Mouse (Mus musculus): ENCODE results near the gene Sdk2. TPM values are rescaled to one million over a fixed set of nuclear protein-coding genes. Genes with fewer than 3 reads are reported as not detected.

Sdk2 gene
- polyA plus RNA-seq, 1 experiment: 8.6 TPM

GRCm38 (mm10) chr11:113800026-113800425 lies 266.8 kb downstream of the Sdk2 start:
- DNase-seq (ENCODE audit: extremely low spot score in 1 of 2, low spot score in 1 of 2): no peak

DNA sequence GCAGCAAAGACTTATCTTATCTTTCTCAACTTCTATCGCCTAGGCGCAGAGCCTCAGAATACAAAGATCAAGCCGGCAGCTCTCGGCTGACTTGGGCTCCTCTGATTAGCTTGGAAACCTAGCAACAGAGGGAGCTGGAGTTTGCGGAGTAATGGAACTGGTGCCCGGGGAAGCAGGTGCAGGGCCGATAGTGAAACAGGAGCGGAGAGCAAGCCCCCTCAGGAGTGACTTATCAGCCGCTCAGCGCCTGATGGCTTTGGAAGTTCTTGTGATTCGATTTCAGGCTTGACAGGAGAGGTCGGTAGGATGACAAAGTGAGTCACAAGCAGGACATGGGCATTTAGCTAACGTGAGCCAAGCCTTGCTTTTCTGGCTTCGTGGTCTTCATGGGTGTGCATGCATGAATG lies 267.8 kb downstream of the Sdk2 start:
- DNase-seq (ENCODE audit: extremely low spot score in 1 of 2, low spot score in 1 of 2): no peak

DNA sequence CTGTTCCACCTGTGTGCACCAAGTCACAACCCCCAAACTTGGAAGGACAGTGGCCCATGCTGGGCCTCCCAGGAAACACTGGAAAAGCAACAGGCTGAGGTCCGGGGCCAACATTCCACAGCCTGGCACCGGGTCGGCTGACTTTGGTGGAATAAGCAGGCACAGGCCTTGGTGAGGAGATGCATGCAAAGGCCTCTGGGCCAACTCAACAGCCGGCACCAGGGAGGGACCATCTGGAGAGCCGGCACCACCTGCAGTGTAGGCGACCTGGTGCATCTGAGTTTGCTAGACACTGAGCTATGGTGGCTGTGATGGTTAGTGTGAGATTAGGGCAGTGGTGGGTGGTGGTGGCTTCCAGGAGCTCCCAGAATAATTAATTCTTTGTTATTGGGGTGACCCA lies 268.8 kb downstream of the Sdk2 start:
- DNase-seq (ENCODE audit: extremely low spot score in 1 of 2, low spot score in 1 of 2): peak in 1 of 2 experiments; percentile 62

DNA sequence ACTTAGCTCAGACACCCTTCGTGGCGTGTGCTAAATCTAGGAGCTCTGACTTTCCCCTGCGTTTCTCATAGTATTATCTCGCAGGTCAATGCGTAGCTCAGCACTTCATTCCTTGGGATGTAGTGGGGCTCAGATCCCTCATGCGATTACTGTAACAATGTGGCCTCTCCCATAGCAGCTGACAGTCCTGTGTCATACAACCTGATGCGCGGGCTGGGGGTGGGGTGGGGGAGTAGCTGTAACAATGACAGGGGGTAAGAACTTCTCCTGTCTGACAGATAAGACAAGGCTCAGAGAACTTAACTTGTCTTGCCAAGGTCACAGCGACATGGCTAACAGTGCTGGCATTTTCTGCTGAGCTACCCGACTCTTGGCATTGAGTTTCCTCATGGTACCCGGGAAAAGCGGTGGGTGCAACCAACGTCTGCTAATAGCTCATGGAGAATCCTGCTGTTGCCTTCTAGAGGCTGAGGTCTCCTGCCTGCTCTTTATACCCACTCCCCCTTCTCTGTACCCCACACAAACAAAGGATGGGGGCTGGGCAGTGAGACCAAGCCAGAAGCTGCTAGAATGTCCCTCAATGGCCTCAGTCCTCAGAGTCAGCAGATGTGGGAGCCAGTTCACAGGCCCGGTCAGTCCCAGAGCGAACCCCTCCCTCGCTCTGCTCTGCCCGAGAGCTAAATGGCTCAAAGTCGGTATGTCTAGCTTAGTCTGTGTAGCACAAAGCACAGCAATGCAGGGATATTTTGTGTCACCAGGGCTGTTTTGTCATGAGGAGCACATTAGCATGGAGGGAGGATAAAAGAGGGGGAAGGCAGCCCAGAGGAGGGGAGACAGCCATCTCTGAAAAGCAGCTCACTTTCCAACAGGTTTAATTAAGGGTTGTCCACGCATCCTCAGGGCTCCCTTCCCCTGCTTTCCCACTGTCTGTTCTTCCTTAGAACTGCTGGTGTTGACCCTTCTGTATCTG lies 269.5 kb downstream of the Sdk2 start:
- no peak for DNase-seq (ENCODE audit: extremely low spot score in 1 of 2, low spot score in 1 of 2)

DNA sequence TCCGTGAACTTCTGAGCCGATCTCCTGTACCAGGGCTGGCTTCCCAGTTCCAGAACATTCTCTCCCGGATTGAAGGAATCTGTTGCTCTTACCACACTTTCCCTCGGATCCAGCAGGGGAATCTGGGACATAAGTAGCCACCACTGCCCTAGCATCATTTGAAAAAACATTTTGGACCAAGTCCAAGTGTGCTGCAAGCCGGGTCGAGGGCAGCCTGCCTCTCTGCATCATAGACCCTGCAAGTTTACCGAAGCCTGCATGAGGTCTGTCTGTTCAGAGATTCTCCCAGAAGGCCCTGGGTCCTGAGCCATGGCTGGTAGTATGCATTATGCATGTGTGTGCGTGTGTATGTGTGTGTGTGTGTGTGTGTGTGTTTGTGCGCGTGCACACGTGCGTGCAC lies 271.0 kb downstream of the Sdk2 start:
- DNase-seq (ENCODE audit: extremely low spot score in 1 of 2, low spot score in 1 of 2): no peak

DNA sequence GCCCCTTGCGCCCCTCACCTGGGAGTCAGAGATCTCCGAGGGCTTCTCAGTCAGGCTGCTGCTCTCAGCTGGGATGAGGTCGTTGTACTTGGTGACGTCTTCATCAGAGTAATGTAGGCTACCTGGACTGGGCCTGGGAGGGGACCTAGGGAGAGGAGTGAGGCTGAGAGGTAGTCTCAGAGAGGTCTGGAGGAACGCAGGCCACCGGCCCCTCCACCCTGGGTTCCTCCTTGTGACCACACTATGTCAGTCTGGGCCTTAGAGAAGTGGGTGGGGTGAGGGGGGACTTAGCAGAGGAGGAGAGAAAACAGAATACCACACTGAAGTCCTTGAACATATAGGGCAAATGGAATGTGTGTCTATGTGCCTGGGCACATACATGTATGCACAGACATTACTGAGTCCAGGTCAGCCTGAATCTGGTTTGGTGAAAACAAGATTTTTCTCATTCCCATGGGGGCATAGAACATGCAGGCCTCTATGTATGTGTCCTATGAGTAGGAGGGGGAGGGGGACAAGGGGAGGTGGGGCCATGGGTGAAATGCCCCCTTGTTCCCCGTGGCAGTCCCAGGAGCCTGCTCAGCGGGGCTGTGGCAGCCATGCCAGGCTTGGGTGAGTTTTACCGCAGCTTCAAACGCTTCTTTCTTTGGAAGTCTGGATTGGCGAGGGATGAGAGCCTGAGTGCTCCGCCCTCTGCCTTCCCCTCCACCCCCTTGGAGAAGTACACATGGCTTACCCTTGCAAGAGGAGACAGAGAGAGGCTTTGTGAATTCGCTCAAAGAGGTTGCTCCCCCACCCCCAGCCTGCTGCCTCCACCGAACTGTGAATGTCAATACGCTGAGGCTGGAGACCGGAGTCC lies 275.3 kb downstream of the Sdk2 start:
- DNase-seq (ENCODE audit: extremely low spot score in 1 of 2, low spot score in 1 of 2): peak; percentile 57 to 59

DNA sequence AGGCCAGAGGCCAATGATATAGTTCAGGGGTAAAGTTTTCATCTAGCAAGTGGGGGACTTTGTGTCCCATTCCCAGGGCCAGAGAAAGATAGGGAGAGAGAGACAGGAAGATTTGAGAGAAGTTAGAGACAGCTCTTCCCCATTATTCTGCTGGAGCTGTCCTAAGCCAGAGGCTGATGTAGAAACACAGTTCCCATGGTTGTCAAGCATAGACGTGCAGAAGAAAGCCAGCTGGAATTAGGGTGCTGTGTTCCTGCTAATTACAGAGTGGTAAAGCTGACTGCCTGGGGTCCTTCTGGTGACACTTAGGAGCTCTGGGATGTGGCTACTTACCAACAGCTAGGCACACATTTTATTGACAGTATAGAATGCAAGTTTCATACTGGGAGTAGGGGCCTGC lies 277.7 kb downstream of the Sdk2 start:
- DNase-seq (ENCODE audit: extremely low spot score in 1 of 2, low spot score in 1 of 2): no peak

- DNase-seq (ENCODE audit: extremely low spot score in 1 of 2, low spot score in 1 of 2): peak in 1 of 2 experiments; percentile 45
These were observed 278.6 kb downstream of the Sdk2 start for GRCm38 (mm10) chr11:113788183-113788789.

DNA sequence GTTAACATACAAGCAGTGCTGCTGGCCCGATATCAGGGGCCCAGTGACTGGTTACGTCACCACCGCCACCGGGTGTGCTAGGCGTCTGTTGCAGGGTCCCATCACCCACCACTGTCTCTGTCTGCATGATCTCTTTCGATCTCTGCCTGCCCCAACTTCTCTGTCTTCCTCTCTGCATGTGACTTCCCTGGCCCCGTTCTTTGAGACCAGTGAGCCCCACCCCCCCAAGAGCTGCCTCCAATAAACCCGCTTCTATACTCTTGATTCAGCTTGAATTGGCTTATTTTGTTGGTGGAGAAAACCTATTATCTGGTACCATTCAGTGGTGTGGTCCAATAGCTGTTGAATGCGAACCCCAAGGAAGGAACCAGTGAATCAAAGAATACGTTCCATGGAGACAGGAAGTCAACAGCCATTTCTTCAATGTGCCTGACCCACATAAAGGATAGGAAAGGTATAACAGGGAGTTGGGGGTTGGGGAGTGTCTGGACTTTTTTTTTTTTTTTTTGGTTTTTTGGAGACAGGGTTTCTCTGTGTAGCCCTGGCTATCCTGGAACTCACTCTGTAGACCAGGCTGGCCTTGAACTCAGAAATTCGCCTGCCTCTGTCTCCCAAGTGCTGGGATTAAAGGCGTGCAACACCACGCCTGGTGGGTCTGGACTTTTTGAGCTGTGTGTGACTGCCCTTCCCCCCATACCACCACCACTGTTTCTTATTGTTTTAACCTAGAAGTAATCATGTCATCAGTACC lies 279.2 kb downstream of the Sdk2 start:
- DNase-seq (ENCODE audit: extremely low spot score in 1 of 2, low spot score in 1 of 2): no peak

DNA sequence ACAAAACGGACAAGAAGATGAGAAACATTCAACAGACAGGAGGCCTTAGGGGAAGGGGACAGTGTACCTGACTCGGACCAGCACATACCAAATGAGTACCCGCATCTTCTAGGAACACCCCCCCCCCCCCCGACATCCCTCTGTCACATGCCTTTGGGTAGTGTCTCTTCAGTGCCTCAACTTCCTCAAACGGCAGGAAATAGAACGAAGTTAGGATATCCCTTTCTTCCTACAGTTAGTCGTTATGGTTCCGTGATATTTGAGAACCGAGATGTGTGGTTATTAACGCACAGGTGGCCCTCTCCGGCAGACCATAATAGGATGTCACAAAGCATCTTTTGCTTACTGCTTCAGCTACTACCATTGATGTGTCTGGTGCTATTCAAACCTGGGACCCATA lies 279.8 kb downstream of the Sdk2 start:
- DNase-seq (ENCODE audit: extremely low spot score in 1 of 2, low spot score in 1 of 2): no peak

- DNase-seq (ENCODE audit: extremely low spot score in 1 of 2, low spot score in 1 of 2): no peak
These were observed 280.5 kb downstream of the Sdk2 start for GRCm38 (mm10) chr11:113786395-113786794.

- DNase-seq (ENCODE audit: extremely low spot score in 1 of 2, low spot score in 1 of 2): peak in 1 of 2 experiments; percentile 68
These were observed 281.3 kb downstream of the Sdk2 start for GRCm38 (mm10) chr11:113785406-113786171.

DNA sequence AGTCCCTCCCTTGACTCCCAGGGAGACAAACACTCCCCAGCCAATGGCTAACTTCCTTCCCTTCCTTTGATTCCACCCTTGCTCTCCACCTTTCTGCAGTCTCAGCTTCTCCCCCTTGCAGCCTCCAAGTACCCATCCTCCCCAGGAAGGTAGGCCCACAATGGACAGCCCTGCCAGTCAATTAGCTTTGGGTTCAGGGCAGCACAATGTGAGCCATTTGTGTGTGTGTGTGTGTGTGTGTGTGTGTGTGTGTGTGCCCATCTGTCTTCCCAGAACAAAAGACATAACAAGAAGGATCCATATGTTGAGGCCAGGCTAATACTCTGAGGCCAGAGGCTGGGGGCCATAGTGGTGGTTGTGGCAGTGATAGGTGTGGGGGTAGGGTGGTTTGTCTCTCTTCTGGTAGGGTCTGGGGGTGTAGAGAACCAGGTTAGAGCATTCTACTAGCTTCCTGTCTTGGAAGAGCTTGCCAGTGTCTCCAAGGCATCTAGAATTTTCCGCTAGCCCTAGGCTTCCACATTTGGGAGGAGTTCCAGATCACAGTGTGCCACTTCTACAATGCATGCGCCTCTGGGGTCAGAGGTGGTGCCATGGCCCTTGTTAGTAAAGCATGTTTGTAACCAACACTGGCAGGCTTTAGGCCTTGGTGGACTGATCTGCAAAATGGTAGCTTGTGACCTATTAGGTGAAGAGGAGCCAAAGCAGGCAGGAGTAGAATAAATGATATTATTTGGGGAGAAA lies 282.0 kb downstream of the Sdk2 start:
- DNase-seq (ENCODE audit: extremely low spot score in 1 of 2, low spot score in 1 of 2): no peak

DNA sequence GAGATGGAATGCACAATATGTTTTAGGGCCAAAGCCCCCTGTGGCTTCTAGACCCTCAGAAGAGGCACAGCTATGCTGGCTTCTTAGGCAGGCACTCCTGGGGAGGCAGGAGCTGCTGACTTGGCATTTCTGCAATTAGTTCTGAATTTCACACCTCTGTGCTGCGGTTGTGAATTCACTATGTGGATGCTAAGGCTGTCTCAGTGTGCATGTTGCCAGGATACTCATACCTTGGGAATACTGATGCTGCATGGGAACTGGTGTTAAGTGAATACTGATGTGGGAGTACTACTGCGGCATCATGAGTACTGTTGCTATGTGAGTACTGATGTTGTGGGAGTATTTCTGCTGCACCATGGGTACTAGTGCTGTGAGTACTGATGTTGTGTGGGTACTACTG lies 284.4 kb downstream of the Sdk2 start:
- no peak for DNase-seq (ENCODE audit: extremely low spot score in 1 of 2, low spot score in 1 of 2)

DNA sequence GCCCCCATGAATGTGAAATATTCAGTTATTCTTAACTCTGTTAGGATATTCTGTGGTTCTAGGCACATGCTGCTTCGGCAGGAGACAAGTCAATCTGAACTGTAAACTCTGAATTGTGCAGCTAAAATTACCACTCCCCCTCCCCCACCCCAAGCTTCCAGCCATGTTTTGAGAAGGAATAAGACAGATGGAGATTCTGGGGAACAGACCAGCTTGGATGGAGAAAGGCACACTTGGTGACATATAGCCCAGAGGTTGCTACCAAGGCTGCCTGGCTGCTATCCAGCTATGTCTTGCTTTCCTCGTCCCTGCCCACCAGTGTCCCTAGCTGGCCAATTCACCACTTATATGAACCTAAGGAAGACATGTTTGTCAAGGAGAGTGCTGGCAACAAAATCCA lies 284.8 kb downstream of the Sdk2 start:
- DNase-seq (ENCODE audit: extremely low spot score in 1 of 2, low spot score in 1 of 2): no peak

DNA sequence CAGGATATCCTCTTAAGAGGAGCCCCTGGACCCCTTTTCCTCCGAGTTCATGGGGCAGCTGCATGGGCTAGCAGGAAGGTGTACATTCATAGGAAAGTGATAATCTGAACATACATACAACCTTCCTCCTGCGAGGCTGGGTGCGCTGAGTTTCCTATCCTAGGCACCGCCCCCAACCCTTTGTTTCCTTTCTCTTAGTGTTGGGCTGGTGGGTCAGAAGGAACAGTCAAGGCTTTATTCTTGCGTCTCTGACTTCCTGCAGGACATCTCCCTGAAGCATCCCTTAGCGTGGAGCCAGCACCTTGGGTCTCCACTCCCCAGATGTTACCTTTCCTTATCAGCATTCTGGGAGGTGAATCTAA lies 287.2 kb downstream of the Sdk2 start:
- no peak for DNase-seq (ENCODE audit: extremely low spot score in 1 of 2, low spot score in 1 of 2)

DNA sequence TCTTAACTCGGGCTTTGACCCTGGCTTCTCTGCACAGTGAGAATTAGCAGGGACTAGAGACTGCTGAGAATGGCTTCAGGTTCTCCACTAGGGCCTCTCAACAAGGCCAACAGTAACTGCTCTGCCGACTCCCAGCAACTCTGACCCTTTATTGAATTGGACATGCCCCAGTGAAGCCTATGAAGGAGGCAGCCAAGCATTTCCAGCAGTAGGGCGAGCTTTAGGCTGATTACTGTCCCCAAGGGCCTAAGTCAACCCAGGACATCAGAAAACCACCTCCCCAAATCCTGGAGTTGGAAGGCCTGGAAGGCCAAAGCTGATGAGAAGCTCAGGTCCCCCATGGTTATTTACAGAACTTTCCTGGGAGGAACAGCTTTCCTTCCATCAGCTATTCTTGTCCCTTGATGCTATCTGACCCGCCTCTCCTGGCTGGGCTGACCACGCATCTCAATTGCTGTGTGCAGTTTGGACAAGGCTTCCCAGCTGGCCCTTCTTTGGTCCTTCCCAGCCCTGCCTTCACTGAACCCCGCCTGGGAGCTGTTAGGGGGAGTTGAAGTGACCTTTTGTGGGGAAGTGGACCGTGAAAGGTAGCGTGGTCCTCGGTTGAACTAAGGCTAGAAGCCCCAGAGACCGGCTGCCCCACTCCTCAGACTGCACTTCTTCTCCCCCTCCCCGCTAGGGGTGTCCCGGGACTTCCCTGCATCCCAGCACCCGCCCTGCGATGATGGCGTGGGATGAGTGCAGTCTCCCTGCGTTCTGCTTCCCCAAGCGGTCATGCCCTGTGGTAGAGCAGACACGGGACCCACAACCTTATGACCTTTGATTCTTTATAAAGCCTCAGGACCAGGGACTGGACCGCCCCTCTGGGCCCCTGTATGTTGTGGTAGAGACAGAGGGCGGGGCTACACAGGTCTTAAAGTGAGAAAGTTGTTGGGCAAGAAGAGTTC lies 287.8 kb downstream of the Sdk2 start:
- no peak for DNase-seq (ENCODE audit: extremely low spot score in 1 of 2, low spot score in 1 of 2)

All from frontal cortex, adult 2 months (tissue).